Mouse (Mus musculus) CD4-positive helper T cell, adult 2 months (primary cell): ENCODE data around the gene Sh3bgrl2.

Source experiments
- DNase-seq: peaks from one replicate; pipeline ENCODE4 v3.0.0-alpha.2; 2012; ENCODE audit warnings: low read depth, missing footprints, low spot score

Sh3bgrl2 gene

GRCm38 (mm10) chr9:83628669-83629612 lies 80.8 kb downstream of the Sh3bgrl2 start:
- DNase-seq: no peak

GRCm38 (mm10) chr9:83630341-83630740 lies 82.2 kb downstream of the Sh3bgrl2 start:
- DNase-seq: no peak

- DNase-seq: no peak
Measured at GRCm38 (mm10) chr9:83631920-83632319, 83.8 kb downstream of the Sh3bgrl2 start.

- DNase-seq: no peak
Measured at GRCm38 (mm10) chr9:83634703-83635102, 86.6 kb downstream of the Sh3bgrl2 start.

GRCm38 (mm10) chr9:83635997-83636396 lies 87.9 kb downstream of the Sh3bgrl2 start:
- no peak for DNase-seq

GRCm38 (mm10) chr9:83643139-83643538 lies 95.0 kb downstream of the Sh3bgrl2 start:
- DNase-seq: no peak

GRCm38 (mm10) chr9:83643833-83644232 lies 95.7 kb downstream of the Sh3bgrl2 start:
- no peak for DNase-seq

- no peak for DNase-seq
Measured at GRCm38 (mm10) chr9:83646215-83646614, 98.1 kb downstream of the Sh3bgrl2 start.

GRCm38 (mm10) chr9:83646691-83647090 lies 98.6 kb downstream of the Sh3bgrl2 start:
- DNase-seq: no peak

GRCm38 (mm10) chr9:83647919-83648705 lies 100.0 kb downstream of the Sh3bgrl2 start:
- DNase-seq: no peak

- DNase-seq: no peak
Measured at GRCm38 (mm10) chr9:83648733-83649132, 100.6 kb downstream of the Sh3bgrl2 start.

- no peak for DNase-seq
Measured at GRCm38 (mm10) chr9:83652015-83652414, 103.9 kb downstream of the Sh3bgrl2 start.

- DNase-seq: peak; percentile 24
Measured at GRCm38 (mm10) chr9:83652590-83653172, 104.6 kb downstream of the Sh3bgrl2 start.

- no peak for DNase-seq
Measured at GRCm38 (mm10) chr9:83654601-83655000, 106.5 kb downstream of the Sh3bgrl2 start.

GRCm38 (mm10) chr9:83656960-83657651 lies 109.0 kb downstream of the Sh3bgrl2 start:
- DNase-seq: no peak

GRCm38 (mm10) chr9:83657652-83658002 lies 109.5 kb downstream of the Sh3bgrl2 start:
- no peak for DNase-seq

GRCm38 (mm10) chr9:83659081-83659480 lies 111.0 kb downstream of the Sh3bgrl2 start:
- no peak for DNase-seq

- DNase-seq: no peak
Measured at GRCm38 (mm10) chr9:83661811-83662210, 113.7 kb downstream of the Sh3bgrl2 start.

GRCm38 (mm10) chr9:83663981-83664897 lies 116.1 kb downstream of the Sh3bgrl2 start:
- DNase-seq: no peak

- DNase-seq: no peak
Measured at GRCm38 (mm10) chr9:83664951-83665350, 116.8 kb downstream of the Sh3bgrl2 start.
